In genomic region chr5:103777446-103777845, GRCm38 (mm10) we compare ENCODE assay signal across 10 mouse cellular contexts.
DNase-seq lines count a peak whose midpoint lies in the region; ATAC-seq and TF ChIP-seq lines count a peak whose summit lies in the region.
"Had no signal": no experiment of that assay in that cellular context is flagged by ENCODE, and none has a peak within 500 bp of the region (broad histone marks: within the 10 kb centered on the region; RNA-seq: fewer than 3 reads in every experiment).

No protein-coding gene starts in this region.

- no peak for TF ChIP-seq CTCF in lung, adult 2 months (IDR thresholded peaks at IDR 0.05; ENCODE audit: insufficient read depth, low read length)

- 0 out of 2 replicates have a peak overlapping the region, but pooled peaks have one; percentile 58 for H3K4me2 ChIP-seq in forebrain, embryonic 11.5 days (ENCODE audit: low read depth, low read length, severe bottlenecking)
- no peak overlapping the region; the same call in 1 of the 2 replicates for H3K4me2 ChIP-seq in forebrain, embryonic 16.5 days (ENCODE audit: low read length)
- peak overlapping the region; percentile 47 for H3K4me2 ChIP-seq in lung, embryonic 15.5 days
- peak overlapping the region; percentile 46; the same call in 1 of the 2 replicates for H3K4me2 ChIP-seq in limb, embryonic 11.5 days (ENCODE audit: low read depth, severe bottlenecking)
- H3K4me2 ChIP-seq in neural tube, embryonic 15.5 days: peak overlapping the region; percentile 56; the same call in 1 of the 2 replicates

- H3K9ac ChIP-seq in forebrain, embryonic 11.5 days (ENCODE audit: low read length): peak overlapping the region; percentile 24; the same call in 1 of the 2 replicates
- no peak overlapping the region for H3K9ac ChIP-seq in forebrain, embryonic 16.5 days (replicated peaks; ENCODE audit: low read depth, low read length)
- H3K9ac ChIP-seq in lung, embryonic 15.5 days: no peak overlapping the region
- no peak overlapping the region; the same call in 1 of the 2 replicates for H3K9ac ChIP-seq in limb, embryonic 11.5 days (ENCODE audit: low read length)
- H3K9ac ChIP-seq in neural tube, embryonic 15.5 days (replicated peaks): no peak overlapping the region

- no peak for DNase-seq in forebrain, embryonic 11.5 days (ENCODE audit: low spot score)
- no peak for DNase-seq in lung, adult 2 months
- no peak for DNase-seq in limb, embryonic 11.5 days (ENCODE audit: low spot score)
- no peak for DNase-seq in layer of hippocampus, postnatal 14 days (ENCODE audit: low spot score in 2 of 2)
- no peak for DNase-seq in layer of hippocampus, adult 18-20 months (ENCODE audit: low spot score in 2 of 2)
- DNase-seq: cerebellum, adult 18-20 months; layer of hippocampus, adult 9-11 months had no signal

- H3K27me3 ChIP-seq in forebrain, embryonic 11.5 days (ENCODE audit: control insufficient read depth, insufficient read depth, low read length): no peaks in the 10 kb centered on the region
- no peaks in the 10 kb centered on the region for H3K27me3 ChIP-seq in forebrain, embryonic 16.5 days (replicated peaks; ENCODE audit: control insufficient read depth, insufficient read depth, low read length)
- no peaks in the 10 kb centered on the region for H3K27me3 ChIP-seq in lung, embryonic 15.5 days
- no peaks in the 10 kb centered on the region for H3K27me3 ChIP-seq in limb, embryonic 11.5 days (ENCODE audit: control insufficient read depth, insufficient read depth, low read length)
- no peaks in the 10 kb centered on the region for H3K27me3 ChIP-seq in neural tube, embryonic 15.5 days (replicated peaks)

- H3K36me3 ChIP-seq in forebrain, embryonic 11.5 days (ENCODE audit: control insufficient read depth, insufficient read depth, low read length): no peaks in the 10 kb centered on the region
- no peaks in the 10 kb centered on the region for H3K36me3 ChIP-seq in forebrain, embryonic 16.5 days (ENCODE audit: control insufficient read depth, insufficient read depth)
- H3K36me3 ChIP-seq in lung, embryonic 15.5 days: no peaks in the 10 kb centered on the region
- H3K36me3 ChIP-seq in limb, embryonic 11.5 days (ENCODE audit: control insufficient read depth, insufficient read depth, low read length): no peaks in the 10 kb centered on the region
- no peaks in the 10 kb centered on the region for H3K36me3 ChIP-seq in neural tube, embryonic 15.5 days

- WGBS in forebrain, embryonic 11.5 days: 55% methylated on average over 4 of the region's 4 CpGs
- 51% methylated on average over 4 of the region's 4 CpGs for WGBS in forebrain, embryonic 16.5 days
- WGBS in lung, embryonic 15.5 days: 65% methylated on average over 4 of the region's 4 CpGs
- WGBS in lung, adult 2 months: 63% methylated on average over 4 of the region's 4 CpGs
- 69% methylated on average over 4 of the region's 4 CpGs for WGBS in limb, embryonic 11.5 days
- WGBS in neural tube, embryonic 15.5 days: 34% methylated on average over 4 of the region's 4 CpGs

- H3K27ac ChIP-seq in forebrain, embryonic 11.5 days (ENCODE audit: low read depth, low read length): peak overlapping the region; percentile 89; the same call in 1 of the 2 replicates
- H3K27ac ChIP-seq in forebrain, embryonic 16.5 days (ENCODE audit: low read length): no peak overlapping the region
- no peak overlapping the region for H3K27ac ChIP-seq in lung, embryonic 15.5 days
- no peak overlapping the region for H3K27ac ChIP-seq in limb, embryonic 11.5 days (replicated peaks; ENCODE audit: low read depth, low read length)
- no peak overlapping the region; the same call in 1 of the 2 replicates for H3K27ac ChIP-seq in neural tube, embryonic 15.5 days (replicated peaks)

- no peak for TF ChIP-seq POLR2A in lung, adult 2 months (IDR thresholded peaks at IDR 0.05; ENCODE audit: borderline replicate concordance, extremely low read depth, low read depth, low read length)

- no peak for ATAC-seq in forebrain, embryonic 11.5 days (replicated peaks; ENCODE audit: low FRiP score)
- ATAC-seq in forebrain, embryonic 16.5 days: no peak
- ATAC-seq in lung, embryonic 15.5 days (ENCODE audit: borderline replicate concordance, extremely low read depth, low FRiP score, low TSS enrichment): no peak
- ATAC-seq in limb, embryonic 11.5 days (ENCODE audit: insufficient number of reproducible peaks, low FRiP score, low TSS enrichment, low read depth): no peak
- ATAC-seq in neural tube, embryonic 15.5 days (ENCODE audit: low FRiP score): no peak

- no peak overlapping the region for H3K4me3 ChIP-seq in forebrain, embryonic 11.5 days (ENCODE audit: low read depth, low read length)
- H3K4me3 ChIP-seq in forebrain, embryonic 16.5 days (replicated peaks; ENCODE audit: low read length): no peak overlapping the region
- H3K4me3 ChIP-seq in lung, embryonic 15.5 days: no peak overlapping the region
- H3K4me3 ChIP-seq in lung, adult 2 months (replicated peaks; ENCODE audit: extremely low read depth, low read depth, low read length): no peak overlapping the region
- H3K4me3 ChIP-seq in limb, embryonic 11.5 days (ENCODE audit: low read depth, low read length): no peak overlapping the region
- H3K4me3 ChIP-seq in neural tube, embryonic 15.5 days (replicated peaks): no peak overlapping the region

- H3K4me1 ChIP-seq in forebrain, embryonic 11.5 days (replicated peaks; ENCODE audit: control insufficient read depth, insufficient read depth, low read length): peaks cover 38% of the 10 kb centered on the region
- peaks cover 41% of the 10 kb centered on the region for H3K4me1 ChIP-seq in forebrain, embryonic 16.5 days (replicated peaks; ENCODE audit: control insufficient read depth, insufficient read depth, low read length)
- H3K4me1 ChIP-seq in lung, embryonic 15.5 days: peaks cover 45% of the 10 kb centered on the region
- peaks cover 27% of the 10 kb centered on the region for H3K4me1 ChIP-seq in lung, adult 2 months (ENCODE audit: control insufficient read depth, insufficient read depth, low read length)
- peaks cover 40% of the 10 kb centered on the region for H3K4me1 ChIP-seq in limb, embryonic 11.5 days (ENCODE audit: control insufficient read depth, insufficient read depth, low read length)
- peaks cover 44% of the 10 kb centered on the region for H3K4me1 ChIP-seq in neural tube, embryonic 15.5 days

- H3K9me3 ChIP-seq in forebrain, embryonic 11.5 days (ENCODE audit: control insufficient read depth, low read length): no peaks in the 10 kb centered on the region
- no peaks in the 10 kb centered on the region for H3K9me3 ChIP-seq in forebrain, embryonic 16.5 days (ENCODE audit: control insufficient read depth, low read length)
- no peaks in the 10 kb centered on the region for H3K9me3 ChIP-seq in lung, embryonic 15.5 days
- no peaks in the 10 kb centered on the region for H3K9me3 ChIP-seq in limb, embryonic 11.5 days (ENCODE audit: control insufficient read depth, low read length)
- no peaks in the 10 kb centered on the region for H3K9me3 ChIP-seq in neural tube, embryonic 15.5 days (replicated peaks)
